Mouse (Mus musculus) cerebellum, adult 9-11 months (tissue): Measurements from ENCODE around the gene Nrip2.
"Not testable (repeated sequence)": the region's sequence is repeated elsewhere in the genome, so short reads cannot be mapped to it uniquely, and the experiment has no call there.

ENCODE experiments used
- DNase-seq: peaks from one replicate; pipeline ENCODE4 v3.0.0; 2022

The Nrip2 gene

GRCm38 (mm10) chr6:128398996-128399395, at the start of gene Nrip2:
Gene Nrip2 (plus strand): TSS chr6:128399296.
- DNase-seq = no peak

GRCm38 (mm10) chr6:128349711-128350110, 49.4 kb upstream of the Nrip2 start:
- peak; percentile 52 for DNase-seq

GRCm38 (mm10) chr6:128354140-128354539, 45.0 kb upstream of the Nrip2 start:
- DNase-seq = no peak

- peak; percentile 73 for DNase-seq
Measured at GRCm38 (mm10) chr6:128355201-128355681, 43.9 kb upstream of the Nrip2 start.

- peak; percentile 98 for DNase-seq
Measured at GRCm38 (mm10) chr6:128355726-128356416, 43.2 kb upstream of the Nrip2 start, which contains the start of gene Tulp3. Gene Tulp3 (minus strand): TSS chr6:128355851.

GRCm38 (mm10) chr6:128358999-128359398, 40.1 kb upstream of the Nrip2 start:
- peak; percentile 69 for DNase-seq

GRCm38 (mm10) chr6:128361901-128362300, 37.2 kb upstream of the Nrip2 start:
- DNase-seq = no peak

GRCm38 (mm10) chr6:128362381-128363006, 36.6 kb upstream of the Nrip2 start, which contains the start of the genes Rhno1 and Foxm1:
Gene Rhno1 (minus strand): TSS chr6:128362911.
Gene Foxm1 (plus strand): TSS chr6:128362967.
- DNase-seq = peak; percentile 85

- no peak for DNase-seq
Measured at GRCm38 (mm10) chr6:128363007-128363825, 35.9 kb upstream of the Nrip2 start.

- DNase-seq = no peak
Measured at GRCm38 (mm10) chr6:128364721-128365120, 34.4 kb upstream of the Nrip2 start.

- DNase-seq = no peak
Measured at GRCm38 (mm10) chr6:128366466-128366865, 32.6 kb upstream of the Nrip2 start.

- DNase-seq = no peak
Measured at GRCm38 (mm10) chr6:128370040-128370439, 29.1 kb upstream of the Nrip2 start.

GRCm38 (mm10) chr6:128375192-128375591, 23.9 kb upstream of the Nrip2 start, which contains the start of the genes Tex52 and Gm44596:
Gene Tex52 (plus strand): TSS chr6:128375456.
Gene Gm44596 (plus strand): TSS chr6:128375503.
- DNase-seq = no peak

- DNase-seq = no peak
Measured at GRCm38 (mm10) chr6:128376371-128377085, 22.6 kb upstream of the Nrip2 start.

GRCm38 (mm10) chr6:128379636-128380035, 19.5 kb upstream of the Nrip2 start:
- no peak for DNase-seq

- not testable (repeated sequence) for DNase-seq
Measured at GRCm38 (mm10) chr6:128380594-128381167, 18.4 kb upstream of the Nrip2 start.

- DNase-seq = no peak
Measured at GRCm38 (mm10) chr6:128381254-128381653, 17.8 kb upstream of the Nrip2 start.

GRCm38 (mm10) chr6:128383752-128384151, 15.3 kb upstream of the Nrip2 start:
- no peak for DNase-seq

- DNase-seq = no peak
Measured at GRCm38 (mm10) chr6:128385026-128385425, 14.1 kb upstream of the Nrip2 start.

- DNase-seq = no peak
Measured at GRCm38 (mm10) chr6:128389185-128389584, 9.9 kb upstream of the Nrip2 start.

- DNase-seq = no peak
Measured at GRCm38 (mm10) chr6:128390683-128391082, 8.4 kb upstream of the Nrip2 start.
